Mouse (Mus musculus) lung, postnatal 0 days (tissue): ENCODE measurements at regions not wholly inside any gene's neighbourhood (a gene's known extent, or its start where the extent isn't known, plus 50 kb on each side); places are given as distances from the start of the nearest gene placed in this dataset.
A peak's percentile ranks its signal among the peaks of the same experiment; 100 is the strongest.

ENCODE experiments used
- ATAC-seq: fragments of 200-750 bp; cut with Nextera tagmentation; 2 replicates; pipeline ENCODE4 v1.8.0; 2017; ENCODE audit warnings: moderate library complexity
- DNase-seq: peaks from one replicate; pipeline ENCODE4 v3.0.0-alpha.2; 2016; ENCODE audit warnings: low spot score
- H3K27ac ChIP-seq: fragments of 300-500 bp; sonication (generic); 2 replicates; pipeline ENCODE4 v1.5.1; 2014; ENCODE audit warnings: antibody characterized with exemption, mild to moderate bottlenecking, low read length, mixed read lengths
- H3K27me3 ChIP-seq: fragments of 300-500 bp; sonication (generic); replicated peaks from 2 replicates; pipeline ENCODE4 v1.6.1; 2014; ENCODE audit warnings: low read length, mixed read lengths; ENCODE audit not compliant: insufficient read depth
- H3K36me3 ChIP-seq: fragments of 300-500 bp; sonication (generic); 2 replicates; pipeline ENCODE4 v1.6.1; 2014; ENCODE audit warnings: low read length, mixed read lengths; ENCODE audit not compliant: insufficient read depth
- H3K4me1 ChIP-seq: fragments of 300-500 bp; sonication (generic); 2 replicates; pipeline ENCODE4 v1.6.1; 2014; ENCODE audit warnings: antibody characterized with exemption, low read depth, low read length, mixed read lengths; ENCODE audit not compliant: insufficient read depth
- H3K4me2 ChIP-seq: fragments of 300-500 bp; sonication (generic); replicated peaks from 2 replicates; pipeline ENCODE4 v1.6.1; 2014; ENCODE audit warnings: low read depth, mild to moderate bottlenecking, low read length, moderate library complexity, mixed read lengths
- H3K4me3 ChIP-seq: fragments of 300-500 bp; sonication (generic); 2 replicates; pipeline ENCODE4 v1.5.1; 2014; ENCODE audit warnings: low read depth, low read length
- H3K9ac ChIP-seq: fragments of 300-500 bp; sonication (generic); replicated peaks from 2 replicates; pipeline ENCODE4 v1.6.1; 2014; ENCODE audit warnings: low read depth, mild to moderate bottlenecking
- H3K9me3 ChIP-seq: fragments of 300-500 bp; sonication (generic); 2 replicates; pipeline ENCODE4 v1.6.1; 2016; ENCODE audit warnings: low read length, mixed read lengths
- CTCF ChIP-seq: IDR thresholded peaks from 2 replicates; pipeline ENCODE4 v1.5.1; 2016; ENCODE audit warnings: antibody characterized with exemption, mild to moderate bottlenecking
- EP300 ChIP-seq: IDR thresholded peaks from 2 replicates; pipeline ENCODE4 v1.6.1; 2016; ENCODE audit warnings: antibody characterized with exemption, mild to moderate bottlenecking, control low read depth
- WGBS: fragments of 180-500 bp; shearing (Covaris S2); extraction: QIAGEN DNeasy Blood & Tissue Kit; methylation state at CpG from one replicate; pipeline ENCODE4 v1.1.7; 2014; 5-methylcytosine and 5-hydroxymethylcytosine counted together

GRCm38 (mm10) chr17:79503037-79503436 lies 108.6 kb upstream of the Rmdn2 start:
- no peak overlapping the region for H3K27ac ChIP-seq
- no peaks in the 10 kb centered on the region for H3K4me1 ChIP-seq
- TF ChIP-seq EP300 (no peak), CTCF (no peak)
- no peak overlapping the region for H3K9ac ChIP-seq
- H3K4me2 ChIP-seq = no peak overlapping the region
- H3K9me3 ChIP-seq = no peaks in the 10 kb centered on the region
- no peaks in the 10 kb centered on the region for H3K27me3 ChIP-seq
- WGBS = 81% methylated on average over 2 of the region's 2 CpGs
- DNase-seq (peak; percentile 60), ATAC-seq (no peak)
- no peak overlapping the region for H3K4me3 ChIP-seq
- no peaks in the 10 kb centered on the region for H3K36me3 ChIP-seq

- no peak for DNase-seq
- H3K36me3 ChIP-seq = no peaks in the 10 kb centered on the region
- no peak overlapping the region for H3K27ac ChIP-seq
- H3K4me1 ChIP-seq = no peaks in the 10 kb centered on the region
- H3K9me3 ChIP-seq = no peaks in the 10 kb centered on the region
- no peak overlapping the region for H3K4me2 ChIP-seq
- TF ChIP-seq EP300 (no peak), CTCF (no peak)
- no peak overlapping the region for H3K4me3 ChIP-seq
- no peak for ATAC-seq
- no peaks in the 10 kb centered on the region for H3K27me3 ChIP-seq
- WGBS = 77% methylated on average over 3 of the region's 3 CpGs
- no peak overlapping the region for H3K9ac ChIP-seq
Measured at GRCm38 (mm10) chr17:79504209-79504608, 107.5 kb upstream of the Rmdn2 start.

- no peaks in the 10 kb centered on the region for H3K27me3 ChIP-seq
- ATAC-seq (no peak), DNase-seq (peak; percentile 26)
- no peak overlapping the region for H3K4me2 ChIP-seq
- no peak overlapping the region for H3K9ac ChIP-seq
- no peak overlapping the region for H3K27ac ChIP-seq
- H3K4me3 ChIP-seq = no peak overlapping the region
- no peaks in the 10 kb centered on the region for H3K9me3 ChIP-seq
- 86% methylated on average over 1 of the region's 1 CpGs for WGBS
- no peaks in the 10 kb centered on the region for H3K4me1 ChIP-seq
- TF ChIP-seq CTCF (no peak), EP300 (no peak)
- no peaks in the 10 kb centered on the region for H3K36me3 ChIP-seq
Measured at GRCm38 (mm10) chr17:79505565-79505964, 106.1 kb upstream of the Rmdn2 start.

GRCm38 (mm10) chr17:79509281-79509680 lies 102.4 kb upstream of the Rmdn2 start:
- peak; percentile 46; the same call in 1 of the 2 replicates for ATAC-seq
- DNase-seq = peak; percentile 67

GRCm38 (mm10) chr17:79509957-79510710 lies 101.5 kb upstream of the Rmdn2 start:
- Histone ChIP-seq H3K4me2 (no peak overlapping the region), H3K4me3 (no peak overlapping the region)

More at GRCm38 (mm10) chr17:79509281-79509680, 102.4 kb upstream of the Rmdn2 start:
- H3K4me1 ChIP-seq = no peaks in the 10 kb centered on the region
- H3K9ac ChIP-seq = no peak overlapping the region
- H3K9me3 ChIP-seq = no peaks in the 10 kb centered on the region
- no peaks in the 10 kb centered on the region for H3K36me3 ChIP-seq
- H3K27ac ChIP-seq = no peak overlapping the region
- TF ChIP-seq EP300 (no peak), CTCF (no peak)
- no peak overlapping the region for H3K4me2 ChIP-seq
- WGBS = 47% methylated on average over 8 of the region's 8 CpGs
- no peak overlapping the region for H3K4me3 ChIP-seq
- no peaks in the 10 kb centered on the region for H3K27me3 ChIP-seq

GRCm38 (mm10) chr17:79511218-79511617 lies 100.4 kb upstream of the Rmdn2 start:
- Histone ChIP-seq H3K36me3 (no peaks in the 10 kb centered on the region), H3K9ac (no peak overlapping the region), H3K9me3 (no peaks in the 10 kb centered on the region), H3K4me2 (no peak overlapping the region), H3K27ac (no peak overlapping the region), H3K4me3 (no peak overlapping the region), H3K27me3 (no peaks in the 10 kb centered on the region), H3K4me1 (no peaks in the 10 kb centered on the region)
- DNase-seq = no peak
- ATAC-seq = no peak
- 80% methylated on average over 9 of the region's 9 CpGs for WGBS
- no peak for TF ChIP-seq EP300
- TF ChIP-seq CTCF = no peak

More at GRCm38 (mm10) chr17:79509957-79510710, 101.5 kb upstream of the Rmdn2 start:
- WGBS = 52% methylated on average over 11 of the region's 11 CpGs
- H3K9me3 ChIP-seq = no peaks in the 10 kb centered on the region
- no peak overlapping the region for H3K27ac ChIP-seq
- no peaks in the 10 kb centered on the region for H3K27me3 ChIP-seq
- no peaks in the 10 kb centered on the region for H3K36me3 ChIP-seq
- H3K4me1 ChIP-seq = no peaks in the 10 kb centered on the region
- no peak for DNase-seq
- TF ChIP-seq CTCF (no peak), EP300 (no peak)
- no peak overlapping the region for H3K9ac ChIP-seq
- ATAC-seq = no peak
